Mouse (Mus musculus): ENCODE measurements around the gene Olfr1320.

The Olfr1320 gene

GRCm38 (mm10) chrX:49672033-49672432, at the start of gene Olfr1320:
Olfr1320 (plus strand) TSS chrX:49672333.
- no peak for DNase-seq (ENCODE audit: low spot score in 2 of 2)

GRCm38 (mm10) chrX:49627566-49627965, 44.6 kb upstream of the Olfr1320 start:
- no peak for DNase-seq (ENCODE audit: low spot score in 2 of 2)

GRCm38 (mm10) chrX:49631195-49631594, 40.9 kb upstream of the Olfr1320 start:
- no peak for DNase-seq (ENCODE audit: low spot score in 2 of 2)

- peak; percentile 12 to 27 for DNase-seq (ENCODE audit: low spot score in 2 of 2)
These were observed 11.4 kb upstream of the Olfr1320 start for GRCm38 (mm10) chrX:49660781-49661180.
